Mouse (Mus musculus) myocyte (in vitro differentiated cells): ENCODE measurements at regions not wholly inside any gene's neighbourhood (a gene's known extent, or its start where the extent isn't known, plus 50 kb on each side); places are given as distances from the start of the nearest gene placed in this dataset.

Experiments used
- CEBPB ChIP-seq: IDR thresholded peaks from 2 replicates; pipeline ENCODE4 v1.6.1; 2011; ENCODE audit warnings: mild to moderate bottlenecking, moderate library complexity; ENCODE audit not compliant: poor library complexity, insufficient read depth, severe bottlenecking
- E2F4 ChIP-seq: IDR thresholded peaks from one replicate; pipeline ENCODE4 v1.6.1; 2011; ENCODE audit warnings: mild to moderate bottlenecking, control low read depth, moderate library complexity; ENCODE audit not compliant: insufficient read depth
- MAX ChIP-seq: IDR thresholded peaks from one replicate; pipeline ENCODE4 v1.6.1; 2011; ENCODE audit warnings: low read depth, mild to moderate bottlenecking, control low read depth
- MYOD1 ChIP-seq, 3 experiments: IDR thresholded peaks; one replicate each; pipeline ENCODE4 v1.6.1; 2011; ENCODE audit warnings: control low read depth in 2 of 3, low read depth in 2 of 3, mild to moderate bottlenecking in 2 of 3, moderate library complexity in 1 of 3; ENCODE audit not compliant: insufficient read length in 2 of 3, control insufficient read depth in 1 of 3
- MYOG ChIP-seq, 3 experiments: IDR thresholded peaks; one replicate each; pipeline ENCODE4 v1.6.1; 2011; ENCODE audit warnings: control low read depth in 2 of 3, low read depth in 2 of 3, mild to moderate bottlenecking in 2 of 3; ENCODE audit not compliant: insufficient read length in 2 of 3, control insufficient read depth in 1 of 3, insufficient read depth in 1 of 3
- POLR2A ChIP-seq: IDR thresholded peaks from one replicate; pipeline ENCODE4 v1.6.1; 2011; ENCODE audit warnings: low read depth, mild to moderate bottlenecking, control low read depth, moderate library complexity; ENCODE audit not compliant: insufficient read length
- POLR2AphosphoS2 ChIP-seq: IDR thresholded peaks from one replicate; pipeline ENCODE4 v1.6.1; 2011; ENCODE audit warnings: low read depth, control low read depth; ENCODE audit not compliant: insufficient read length
- REST ChIP-seq: IDR thresholded peaks from one replicate; pipeline ENCODE4 v1.6.1; 2011; ENCODE audit warnings: mild to moderate bottlenecking, control low read depth, moderate library complexity; ENCODE audit not compliant: insufficient read depth, insufficient read length
- SRF ChIP-seq: IDR thresholded peaks from one replicate; pipeline ENCODE4 v1.6.1; 2011; ENCODE audit warnings: low read depth; ENCODE audit not compliant: control insufficient read depth, insufficient read length
- TCF12 ChIP-seq: IDR thresholded peaks from one replicate; pipeline ENCODE4 v1.6.1; 2011; ENCODE audit warnings: mild to moderate bottlenecking, control low read depth; ENCODE audit not compliant: poor library complexity, insufficient read depth, severe bottlenecking
- TCF3 ChIP-seq: IDR thresholded peaks from one replicate; pipeline ENCODE4 v1.6.1; 2011; ENCODE audit warnings: low read depth, control low read depth; ENCODE audit not compliant: insufficient read length
- USF1 ChIP-seq: IDR thresholded peaks from one replicate; pipeline ENCODE4 v1.6.1; 2011; ENCODE audit warnings: low read depth, mild to moderate bottlenecking, control low read depth, moderate library complexity

DNA sequence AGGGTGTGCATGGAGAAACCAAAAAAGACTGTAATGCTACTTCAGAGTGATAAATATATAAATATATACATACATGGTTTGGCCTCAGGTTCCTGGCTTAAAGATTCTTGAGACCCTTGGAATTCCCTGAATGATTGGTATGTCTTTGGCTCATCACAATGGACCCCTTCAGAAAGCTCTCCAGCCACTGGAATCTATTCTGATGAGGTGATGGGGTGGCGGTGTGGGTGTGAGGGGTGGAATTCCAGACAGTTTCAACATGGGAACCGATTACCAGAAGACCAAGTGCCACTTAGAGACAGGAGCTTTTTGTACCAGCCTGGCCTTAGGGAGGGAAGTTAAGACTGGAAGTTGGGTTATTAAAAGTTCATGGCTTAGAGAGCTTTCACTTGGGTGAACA, 190.1 kb downstream of the Galc start:
- TF ChIP-seq POLR2A (no peak), REST (no peak), USF1 (no peak), TCF12 (no peak), MAX (no peak), E2F4 (no peak), POLR2AphosphoS2 (no peak), CEBPB (no peak), MYOD1 (IDR thresholded peaks at IDR 0.05; ENCODE audit: control insufficient read depth in 1 of 3, insufficient read length in 2 of 3, low read depth in 2 of 3) (no peak), MYOG (IDR thresholded peaks at IDR 0.05; ENCODE audit: control insufficient read depth in 1 of 3, insufficient read depth in 1 of 3, insufficient read length in 2 of 3, low read depth in 2 of 3) (no peak), SRF (no peak), TCF3 (no peak)
